Comparison of ENCODE assay signal across 1 mouse cellular context in the genomic region with DNA sequence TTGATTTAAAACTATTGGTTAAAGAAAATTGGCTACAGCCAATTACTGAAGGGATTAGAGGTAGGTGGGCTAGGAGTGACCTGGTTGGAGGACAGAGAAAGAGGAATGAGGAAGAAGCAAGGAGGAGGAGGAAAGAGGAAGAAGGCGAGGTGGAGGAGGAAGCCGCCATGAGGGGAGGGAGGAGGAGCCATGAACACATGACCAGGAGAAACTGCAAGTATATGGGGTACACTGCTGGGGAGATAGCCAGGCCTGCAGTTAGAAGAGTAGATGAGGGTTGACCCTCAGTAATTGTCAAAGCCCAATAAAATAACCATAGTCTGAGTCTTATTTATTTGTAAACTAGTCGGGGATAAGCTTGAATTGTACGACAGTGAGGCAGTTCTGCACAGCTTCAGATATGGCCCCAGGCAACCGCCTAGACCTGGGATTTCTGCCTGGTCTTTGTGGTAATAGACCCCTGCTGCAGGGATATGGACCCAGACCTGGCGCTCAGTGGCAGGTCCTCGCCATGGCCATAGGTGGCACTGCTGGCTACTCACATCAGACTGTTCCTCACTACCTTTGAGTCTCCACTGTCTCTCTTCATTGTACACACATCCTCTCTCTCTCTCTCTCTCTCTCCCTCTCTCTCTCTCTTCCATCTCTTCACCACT.
TF ChIP-seq lines count a peak whose summit lies in the region.

No protein-coding gene starts in this region.

TF ChIP-seq in MEL, 35 proteins besides CTCF, POLR2A, EP300 and RAD21 (continued from another document):
- TF ChIP-seq MEF2A (IDR thresholded peaks at IDR 0.05; ENCODE audit: extremely low read depth, insufficient replicate concordance, low read depth, low read length, poor library complexity, severe bottlenecking) (no peak), ZNF384 (IDR thresholded peaks at IDR 0.05; ENCODE audit: low read depth, low read length) (no peak), TAL1 (IDR thresholded peaks at IDR 0.05; ENCODE audit: low read length) (no peak), KAT2A (conservative IDR thresholded peaks at IDR 0.05; ENCODE audit: low read depth, low read length) (peak; percentile 62), CHD2 (IDR thresholded peaks at IDR 0.05; ENCODE audit: low read length) (peak; percentile 77), USF1 (IDR thresholded peaks at IDR 0.05; ENCODE audit: low read depth, low read length) (peak; percentile 87), JUND (IDR thresholded peaks at IDR 0.05; ENCODE audit: low read depth, low read length) (peak; percentile 45; the same call in 1 of the 2 replicates), TBP (IDR thresholded peaks at IDR 0.05; ENCODE audit: low read depth, low read length) (peak; percentile 77), SIN3A (IDR thresholded peaks at IDR 0.05; ENCODE audit: low read length) (peak; percentile 85), NRF1 (IDR thresholded peaks at IDR 0.05; ENCODE audit: insufficient read depth, low read depth, low read length, poor library complexity, severe bottlenecking) (no peak), MAZ (IDR thresholded peaks at IDR 0.05; ENCODE audit: low read depth, low read length) (0 out of 2 replicates have a peak, but pooled peaks have one; percentile 15), MAX (IDR thresholded peaks at IDR 0.05; ENCODE audit: low read length) (peak; percentile 73), POLR2AphosphoS5 (IDR thresholded peaks at IDR 0.05; ENCODE audit: borderline replicate concordance, low read depth, low read length) (no peak), MAFK (IDR thresholded peaks at IDR 0.05; ENCODE audit: borderline replicate concordance, low read depth, low read length) (no peak), HCFC1 (IDR thresholded peaks at IDR 0.05; ENCODE audit: low read depth, low read length) (peak; percentile 91), ELF1 (IDR thresholded peaks at IDR 0.05; ENCODE audit: low read depth, low read length) (peak; percentile 98), UBTF (IDR thresholded peaks at IDR 0.05; ENCODE audit: borderline replicate concordance, insufficient read depth, low read depth, low read length) (no peak), ETS1 (IDR thresholded peaks at IDR 0.05; ENCODE audit: low read depth, low read length) (peak; percentile 26; the same call in 1 of the 2 replicates), NELFE (IDR thresholded peaks at IDR 0.05; ENCODE audit: low read depth, low read length) (peak; percentile 64; the same call in 1 of the 2 replicates), ZMIZ1 (IDR thresholded peaks at IDR 0.05; ENCODE audit: low read depth, low read length) (peak; percentile 70; the same call in 1 of the 2 replicates), RCOR1 (IDR thresholded peaks at IDR 0.05; ENCODE audit: low read depth, low read length) (no peak)
